In genomic region chr12:45929760-45930150, GRCm38 (mm10) we compare ENCODE assay signal across 9 mouse cellular contexts.
DNase-seq lines count a peak whose midpoint lies in the region; ATAC-seq and TF ChIP-seq lines count a peak whose summit lies in the region.
"Had no signal": no experiment of that assay in that cellular context is flagged by ENCODE, and none has a peak within 500 bp of the region (broad histone marks: within the 10 kb centered on the region; RNA-seq: fewer than 3 reads in every experiment).

No protein-coding gene starts in this region.

- TF ChIP-seq RAD21 in MEL (IDR thresholded peaks at IDR 0.05; ENCODE audit: low read depth, low read length), result peak; percentile 66

- H3K27me3 ChIP-seq in heart, postnatal 0 days (ENCODE audit: control insufficient read depth, insufficient read depth, low read length), result no peaks in the 10 kb centered on the region
- no peaks in the 10 kb centered on the region for H3K27me3 ChIP-seq in MEL (ENCODE audit: control insufficient read depth in 1 of 2, insufficient read depth in 2 of 2, low read length in 2 of 2)
- H3K27me3 ChIP-seq: liver, embryonic 13.5 days had no signal

- no peaks in the 10 kb centered on the region for H3K9me3 ChIP-seq in heart, postnatal 0 days (replicated peaks; ENCODE audit: control insufficient read depth, low read length)
- no peaks in the 10 kb centered on the region for H3K9me3 ChIP-seq in MEL (replicated peaks; ENCODE audit: insufficient read depth, low read length)
- H3K9me3 ChIP-seq: liver, embryonic 13.5 days had no signal

- no peaks in the 10 kb centered on the region for H3K4me1 ChIP-seq in heart, postnatal 0 days (ENCODE audit: control insufficient read depth, insufficient read depth)
- H3K4me1 ChIP-seq in MEL (ENCODE audit: control insufficient read depth in 1 of 2, insufficient read depth in 2 of 2, low read length in 2 of 2), result peaks cover 0 to 2% of the 10 kb centered on the region in 2 experiments; a peak in 1 of 4 replicates
- H3K4me1 ChIP-seq: liver, embryonic 13.5 days had no signal

- TF ChIP-seq POLR2A in MEL (IDR thresholded peaks at IDR 0.05; ENCODE audit: control insufficient read depth in 1 of 2, insufficient read depth in 1 of 2, low read depth in 1 of 2, low read length in 2 of 2, poor library complexity in 1 of 2), result no peak

- TF ChIP-seq EP300 in heart, postnatal 0 days (IDR thresholded peaks at IDR 0.05; ENCODE audit: low read depth), result no peak
- no peak for TF ChIP-seq EP300 in MEL (IDR thresholded peaks at IDR 0.05; ENCODE audit: low read depth in 1 of 2, low read length in 2 of 2)

- H3K36me3 ChIP-seq in heart, postnatal 0 days (replicated peaks; ENCODE audit: control insufficient read depth, insufficient read depth, low read length), result no peaks in the 10 kb centered on the region
- H3K36me3 ChIP-seq in MEL (ENCODE audit: control insufficient read depth in 1 of 2, insufficient read depth in 2 of 2, low read length in 2 of 2), result no peaks in the 10 kb centered on the region
- H3K36me3 ChIP-seq: liver, embryonic 13.5 days had no signal

- H3K4me3 ChIP-seq in heart, postnatal 0 days (ENCODE audit: low read depth, low read length), result no peak overlapping the region
- H3K4me3 ChIP-seq in MEL (ENCODE audit: control insufficient read depth in 1 of 2, insufficient read depth in 1 of 2, low read depth in 2 of 2, low read length in 2 of 2), result no peak overlapping the region
- H3K4me3 ChIP-seq: liver, embryonic 13.5 days had no signal

- TF ChIP-seq CTCF in heart, postnatal 0 days (IDR thresholded peaks at IDR 0.05; ENCODE audit: low read depth), result peak; percentile 23
- peak in 2 of 3 experiments; percentile 35 to 53; a peak in 4 of 6 replicates for TF ChIP-seq CTCF in MEL (IDR thresholded peaks at IDR 0.05 in 2 of 3, conservative IDR thresholded peaks at IDR 0.05 in 1 of 3; ENCODE audit: control insufficient read depth in 1 of 3, insufficient read depth in 1 of 3, low read depth in 2 of 3, low read length in 3 of 3, poor library complexity in 1 of 3, severe bottlenecking in 1 of 3)

- no peak overlapping the region for H3K9ac ChIP-seq in heart, postnatal 0 days (replicated peaks; ENCODE audit: low read depth, low read length)
- H3K9ac ChIP-seq in MEL (ENCODE audit: control insufficient read depth, low read depth, low read length, poor library complexity, severe bottlenecking), result no peak overlapping the region
- H3K9ac ChIP-seq: liver, embryonic 13.5 days had no signal

- WGBS in heart, postnatal 0 days, result 29% methylated on average over 3 of the region's 3 CpGs

- H3K79me2 ChIP-seq in MEL (ENCODE audit: control insufficient read depth, insufficient read depth, low read length, poor library complexity), result no peaks in the 10 kb centered on the region

- no peak overlapping the region for H3K4me2 ChIP-seq in heart, postnatal 0 days (ENCODE audit: low read depth, low read length)
- H3K4me2 ChIP-seq: liver, embryonic 13.5 days had no signal

- DNase-seq in heart, postnatal 0 days (ENCODE audit: low spot score), result peak; percentile 8
- no peak for DNase-seq in heart, adult 11 months
- DNase-seq in MEL (ENCODE audit: low read depth, low spot score), result peak; percentile 43
- DNase-seq in embryo, embryonic 9.5 days (ENCODE audit: extremely low spot score), result peak; percentile 12
- peak; percentile 19 for DNase-seq in layer of hippocampus, adult 9-11 months
- peak; percentile 46 to 50 for DNase-seq in right cerebral cortex, adult 2 months (ENCODE audit: low spot score in 2 of 2)
- no peak for DNase-seq in ovary, postnatal 36 days (ENCODE audit: low spot score)
- DNase-seq in gastrocnemius, adult 8-10 months (ENCODE audit: low spot score in 2 of 2), result no peak
- DNase-seq: liver, embryonic 13.5 days had no signal

- H3K27ac ChIP-seq in heart, postnatal 0 days (ENCODE audit: low read depth), result no peak overlapping the region
- no peak overlapping the region for H3K27ac ChIP-seq in MEL (ENCODE audit: control insufficient read depth, low read depth, low read length)
- H3K27ac ChIP-seq: liver, embryonic 13.5 days had no signal

- ATAC-seq in heart, postnatal 0 days (ENCODE audit: insufficient read depth, low read depth), result no peak

TF ChIP-seq in MEL, 35 proteins besides CTCF, POLR2A, EP300 and RAD21:
- TF ChIP-seq MXI1 (IDR thresholded peaks at IDR 0.05; ENCODE audit: low read depth, low read length) (no peak), MYB (IDR thresholded peaks at IDR 0.05; ENCODE audit: low read depth, low read length) (no peak), ZC3H11A (IDR thresholded peaks at IDR 0.05; ENCODE audit: low read depth, low read length) (peak; percentile 64), CHD1 (IDR thresholded peaks at IDR 0.05; ENCODE audit: low read depth, low read length) (no peak), JUND (IDR thresholded peaks at IDR 0.05; ENCODE audit: low read depth, low read length) (no peak), SMC3 (IDR thresholded peaks at IDR 0.05; ENCODE audit: low read depth, low read length) (peak; percentile 71)

Comparison
In these comparisons a context has a peak if more than half of its experiments do, and no peak if none do; other contexts are left out.
1. DNase-seq: peak in heart, postnatal 0 days (single experiment), MEL (single experiment), embryo, embryonic 9.5 days (single experiment), layer of hippocampus, adult 9-11 months (single experiment) and right cerebral cortex, adult 2 months (2 of 2); none in heart, adult 11 months (single experiment), ovary, postnatal 36 days (single experiment) and gastrocnemius, adult 8-10 months (0 of 2).